Mouse (Mus musculus) G1E (cell line): ENCODE results near the gene Klhdc8b. TPM values are rescaled to one million over a fixed set of nuclear protein-coding genes. Genes with fewer than 3 reads are reported as not detected.

Experiments used
- ATAC-seq: 2 replicates; pipeline ENCODE4 v1.8.0; 2016; ENCODE audit warnings: mild to moderate bottlenecking; ENCODE audit not compliant: insufficient number of reproducible peaks, poor library complexity, low FRiP score, severe bottlenecking; ENCODE audit errors: extremely low read depth
- DNase-seq: peaks from one replicate; pipeline ENCODE4 v3.0.0; 2012; ENCODE audit warnings: low spot score
- H3K27me3 ChIP-seq: 2 replicates; pipeline ENCODE4 v1.6.1; 2012; ENCODE audit warnings: mild to moderate bottlenecking, low read length, inconsistent platforms; ENCODE audit not compliant: insufficient read depth
- H3K36me3 ChIP-seq: replicated peaks from 2 replicates; pipeline ENCODE3; 2012; ENCODE audit warnings: mild to moderate bottlenecking, inconsistent platforms
- H3K4me1 ChIP-seq: 2 replicates; pipeline ENCODE4 v1.6.1; 2012; ENCODE audit warnings: low read depth, low read length, inconsistent platforms, mixed read lengths; ENCODE audit not compliant: insufficient read depth
- H3K4me3 ChIP-seq: 2 replicates; pipeline ENCODE4 v1.5.1; 2012; ENCODE audit warnings: low read depth, mild to moderate bottlenecking, inconsistent platforms, low read length, moderate library complexity, mixed read lengths
- H3K9me3 ChIP-seq: replicated peaks from 2 replicates; pipeline ENCODE4 v1.6.1; 2012; ENCODE audit warnings: inconsistent platforms
- CTCF ChIP-seq: IDR thresholded peaks from 2 replicates; pipeline ENCODE4 v1.5.1; 2012; ENCODE audit warnings: low read depth, low read length, inconsistent platforms, mixed read lengths
- GATA1 ChIP-seq: IDR thresholded peaks from 2 replicates; pipeline ENCODE4 v1.6.1; 2012; ENCODE audit warnings: borderline replicate concordance, low read length, inconsistent platforms, mixed read lengths
- GATA2 ChIP-seq: IDR thresholded peaks from 2 replicates; pipeline ENCODE4 v1.6.1; 2012; ENCODE audit warnings: low read depth, low read length, inconsistent platforms, borderline replicate concordance
- POLR2AphosphoS5 ChIP-seq: IDR thresholded peaks from 2 replicates; pipeline ENCODE4 v1.6.1; 2012; ENCODE audit warnings: low read depth, low read length, inconsistent platforms; ENCODE audit not compliant: insufficient replicate concordance
- TAL1 ChIP-seq: conservative IDR thresholded peaks from 2 replicates; pipeline ENCODE4 v1.6.1; 2012; ENCODE audit warnings: low read depth, low read length, inconsistent platforms, mixed read lengths
- polyA plus RNA-seq: library from polyadenylated mRNA; stranded (reverse); fragments of >175 nt; gene quantifications from 2 replicates; pipeline ENCODE4 v1.2.3, GENCODE M21; 2012
- total RNA-seq, 2 experiments: library from RNA; stranded (forward) in 1 of 2; stranded (reverse) in 1 of 2; fragments of 200-1000 nt in 1 of 2; fragments of >200 nt in 1 of 2; fragmentation: Nextera tagmentation in 1 of 2; gene quantifications; 2 replicates each; pipeline ENCODE4 v1.2.3; 2014 to 2017

Klhdc8b gene
- total and polyA plus RNA-seq, 3 experiments = 14.7 to 116 (median 52.8) TPM

DNA sequence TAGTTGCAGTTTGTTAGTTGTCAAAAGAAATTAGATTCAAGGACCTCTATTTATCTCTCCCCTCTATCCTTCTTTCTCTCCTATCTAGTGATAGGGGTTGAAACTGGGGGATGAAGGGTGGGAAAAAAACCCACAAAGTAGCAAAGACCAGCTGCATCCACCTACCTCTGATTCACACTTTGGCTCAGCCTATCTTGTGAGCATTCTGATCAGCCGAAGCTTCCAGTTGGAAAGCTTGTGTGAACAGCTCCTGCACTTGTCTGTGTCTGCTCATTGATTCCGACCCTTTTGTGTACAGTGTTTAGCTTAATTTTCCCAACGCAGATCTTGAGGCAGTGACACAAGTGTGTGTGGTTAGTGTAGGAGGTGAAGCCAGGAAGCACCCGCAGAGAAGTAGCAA, 7.9 kb downstream of the Klhdc8b start:
- no peak for TF ChIP-seq GATA2
- no peak for TF ChIP-seq CTCF
- no peak for TF ChIP-seq TAL1
- TF ChIP-seq GATA1 = no peak
- no peak for TF ChIP-seq POLR2AphosphoS5
- H3K9me3 ChIP-seq = no peaks in the 10 kb centered on the region
- no peak for ATAC-seq
- H3K27me3 ChIP-seq = no peaks in the 10 kb centered on the region
- DNase-seq = no peak
- peaks cover 70% of the 10 kb centered on the region for H3K4me1 ChIP-seq
- peaks cover 27% of the 10 kb centered on the region for H3K36me3 ChIP-seq
- no peak overlapping the region for H3K4me3 ChIP-seq

DNA sequence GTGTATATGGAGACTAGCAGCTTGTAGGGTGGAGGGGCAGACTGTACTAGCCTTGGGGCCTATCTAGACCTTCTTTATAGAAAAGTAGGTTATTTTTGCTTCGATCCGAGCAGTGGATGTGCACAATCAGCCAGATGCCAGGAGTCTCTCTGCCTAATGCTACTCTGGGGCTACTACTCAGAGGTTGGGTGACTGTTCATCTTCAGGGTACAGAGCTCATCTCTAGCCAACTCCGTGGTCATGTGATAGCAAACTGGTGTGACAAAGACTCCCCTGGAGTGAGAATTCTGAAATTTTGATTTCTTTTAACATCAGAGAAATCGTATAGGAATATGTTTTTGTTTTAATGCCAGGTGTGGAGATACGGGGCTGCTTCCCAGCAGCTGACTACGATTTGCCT, 8.5 kb downstream of the Klhdc8b start:
- no peaks in the 10 kb centered on the region for H3K9me3 ChIP-seq

DNA sequence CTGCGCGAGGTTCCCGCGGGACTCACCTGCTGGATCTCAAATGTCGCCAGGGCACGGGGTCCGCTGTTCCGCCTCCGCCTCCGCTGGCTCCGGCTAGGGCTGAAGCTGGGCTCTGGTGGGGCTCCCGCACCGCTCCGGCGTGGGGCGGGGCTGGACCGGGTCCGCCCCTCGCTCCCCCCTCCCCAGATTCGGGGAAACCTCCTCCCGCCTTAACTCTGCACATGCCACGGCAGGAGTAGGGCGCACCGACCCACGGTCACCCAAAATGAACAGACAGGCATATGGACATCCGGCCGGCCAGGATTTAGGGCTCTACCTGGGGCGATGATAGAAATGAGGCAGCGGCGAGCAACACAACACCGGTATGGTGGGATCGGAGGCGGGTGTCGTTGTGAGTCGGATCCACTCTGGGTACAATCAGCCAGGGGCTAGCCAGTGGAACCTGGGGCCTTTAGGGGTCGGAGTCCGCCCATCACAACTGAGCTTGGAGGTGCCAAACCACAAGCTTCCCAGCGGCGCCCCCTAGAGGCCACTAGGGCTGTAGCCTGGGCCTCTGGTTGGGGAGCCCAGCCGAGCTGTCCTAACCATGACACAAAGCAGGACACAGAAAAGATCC, 9.0 kb downstream of the Klhdc8b start:
- DNase-seq = peak; percentile 82
- no peaks in the 10 kb centered on the region for H3K27me3 ChIP-seq
- peak overlapping the region; percentile 76 for H3K4me3 ChIP-seq
- TF ChIP-seq GATA2 (no peak), GATA1 (no peak), POLR2AphosphoS5 (no peak), CTCF (peak; percentile 88), TAL1 (no peak)
- peak; percentile 64 for ATAC-seq
- peaks cover 64% of the 10 kb centered on the region for H3K4me1 ChIP-seq
- no peaks in the 10 kb centered on the region for H3K9me3 ChIP-seq
- H3K36me3 ChIP-seq = peaks cover 37% of the 10 kb centered on the region

More for the DNA sequence above, 8.5 kb downstream of the Klhdc8b start:
- H3K4me3 ChIP-seq = peak overlapping the region; percentile 76; the same call in 1 of the 2 replicates
- no peak for ATAC-seq
- H3K36me3 ChIP-seq = peaks cover 32% of the 10 kb centered on the region
- DNase-seq = no peak
- no peak for TF ChIP-seq TAL1
- TF ChIP-seq GATA1 = no peak
- no peak for TF ChIP-seq CTCF
- no peak for TF ChIP-seq GATA2
- no peak for TF ChIP-seq POLR2AphosphoS5
- peaks cover 68% of the 10 kb centered on the region for H3K4me1 ChIP-seq
- no peaks in the 10 kb centered on the region for H3K27me3 ChIP-seq

DNA sequence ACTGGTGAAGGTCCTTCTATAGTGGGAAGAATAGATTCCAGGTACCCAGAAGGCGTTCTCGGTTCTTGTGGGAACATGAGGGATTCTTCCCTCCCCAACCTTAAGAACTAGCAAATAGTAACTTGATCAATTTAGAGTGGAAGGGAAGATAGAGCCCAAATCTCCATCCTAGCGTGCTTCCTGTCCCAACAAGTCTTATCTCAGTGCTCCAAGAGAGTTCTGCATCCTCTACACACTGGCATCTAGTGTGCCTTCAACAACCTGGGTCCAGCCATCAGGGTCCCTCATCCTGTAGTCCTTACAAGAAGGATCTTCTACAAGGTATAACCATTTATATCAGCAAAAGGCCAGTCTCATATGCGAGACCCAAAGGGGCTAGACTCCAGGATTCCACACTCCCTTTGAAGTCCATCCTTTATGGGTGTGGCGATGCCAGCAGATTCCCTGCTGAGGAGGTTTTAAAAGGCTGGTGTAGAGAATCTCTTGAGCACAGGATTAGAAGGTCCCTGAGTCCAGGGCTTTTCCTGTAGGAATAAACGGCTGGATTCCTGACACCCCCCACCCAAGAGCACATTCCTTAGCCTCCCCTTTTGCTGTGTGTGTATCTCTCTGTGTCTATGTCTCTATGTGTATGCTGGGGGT, 9.7 kb downstream of the Klhdc8b start:
- H3K4me3 ChIP-seq = peak overlapping the region; percentile 76
- DNase-seq (peak; percentile 41), ATAC-seq (no peak)
- H3K27me3 ChIP-seq = no peaks in the 10 kb centered on the region
- no peaks in the 10 kb centered on the region for H3K9me3 ChIP-seq
- peaks cover 62% of the 10 kb centered on the region for H3K4me1 ChIP-seq
- TF ChIP-seq GATA2 (no peak), GATA1 (no peak), TAL1 (peak; percentile 12; the same call in 1 of the 2 replicates), POLR2AphosphoS5 (no peak)
- H3K36me3 ChIP-seq = peaks cover 38% of the 10 kb centered on the region

DNA sequence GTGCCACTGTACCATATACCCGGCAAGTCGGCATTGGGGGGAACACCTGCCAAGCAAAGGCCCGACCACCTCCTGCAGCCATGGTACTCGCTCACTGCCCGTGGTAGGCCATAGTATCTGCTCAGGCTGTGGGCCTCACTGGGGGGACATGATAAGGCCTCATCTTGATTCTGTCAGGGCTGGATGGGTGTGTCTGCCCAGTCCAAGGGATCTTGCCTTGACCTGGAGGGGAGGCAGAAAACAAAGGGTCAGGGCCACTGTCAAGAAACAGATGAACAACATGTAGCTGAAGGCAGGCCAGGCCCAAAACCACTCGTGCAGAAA, 10.2 kb downstream of the Klhdc8b start:
- TF ChIP-seq POLR2AphosphoS5 = no peak
- 0 out of 2 replicates have a peak, but pooled peaks have one; percentile 27 for TF ChIP-seq TAL1
- H3K36me3 ChIP-seq = peaks cover 38% of the 10 kb centered on the region
- no peaks in the 10 kb centered on the region for H3K27me3 ChIP-seq
- DNase-seq (peak; percentile 62), ATAC-seq (peak; percentile 46; the same call in 1 of the 2 replicates)
- peaks cover 57% of the 10 kb centered on the region for H3K4me1 ChIP-seq
- peak overlapping the region; percentile 76 for H3K4me3 ChIP-seq
- no peaks in the 10 kb centered on the region for H3K9me3 ChIP-seq

DNA sequence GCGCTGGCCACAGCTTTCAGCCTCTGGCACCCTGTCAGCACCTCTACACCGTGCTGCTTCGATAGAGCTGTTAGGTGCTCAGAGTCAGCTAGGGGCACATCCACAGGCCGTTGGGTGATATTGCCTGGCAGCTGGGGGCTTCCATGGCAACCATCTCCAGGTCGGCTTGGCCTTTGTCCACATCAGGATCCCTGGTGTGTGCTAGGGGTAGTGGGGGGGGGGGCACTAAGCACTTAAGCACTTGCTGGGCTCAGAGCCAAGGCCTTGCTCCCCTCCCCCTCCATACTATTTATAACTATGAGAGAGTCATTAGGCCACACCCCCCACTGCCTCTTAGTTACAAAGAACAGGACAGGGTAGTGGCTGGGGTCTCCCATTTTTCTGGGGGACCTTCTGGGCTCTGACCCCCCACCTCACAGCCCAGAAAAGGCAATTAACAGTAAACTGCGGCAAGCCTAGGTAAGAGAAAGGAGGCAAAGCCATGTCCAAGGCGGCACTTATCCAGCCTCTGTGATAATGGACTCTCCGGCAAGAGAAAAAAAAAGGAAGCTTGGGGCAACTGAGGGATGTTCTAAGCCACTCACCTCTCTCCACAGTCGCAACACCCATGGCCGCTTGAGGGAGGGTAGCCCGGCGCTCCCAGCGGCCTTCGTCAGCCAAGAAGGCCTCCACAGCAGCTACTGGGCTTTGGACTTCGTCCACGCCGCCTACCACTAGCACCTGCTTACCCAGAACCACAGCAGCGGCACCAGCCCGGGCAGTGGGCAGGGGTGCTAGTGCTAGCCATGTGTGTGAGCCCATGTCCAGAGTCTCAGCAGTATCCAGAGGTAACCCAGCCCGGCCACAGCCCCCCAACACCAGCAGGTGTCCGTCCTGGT, 10.8 kb downstream of the Klhdc8b start:
- peaks cover 51% of the 10 kb centered on the region for H3K4me1 ChIP-seq
- H3K4me3 ChIP-seq = peak overlapping the region; percentile 76
- H3K9me3 ChIP-seq = no peaks in the 10 kb centered on the region
- H3K27me3 ChIP-seq = no peaks in the 10 kb centered on the region
- no peak for ATAC-seq
- DNase-seq = peak; percentile 52
- H3K36me3 ChIP-seq = peaks cover 38% of the 10 kb centered on the region
- TF ChIP-seq CTCF (no peak), POLR2AphosphoS5 (no peak), GATA1 (no peak), TAL1 (no peak), GATA2 (no peak)
